Mouse (Mus musculus): Measurements from ENCODE around the gene Hsd17b13. TPM values are rescaled to one million over a fixed set of nuclear protein-coding genes. Genes with fewer than 3 reads are reported as not detected.
A peak's percentile ranks its signal among the peaks of the same experiment; 100 is the strongest.

The Hsd17b13 gene
- polyA plus RNA-seq, 1 experiment from 2014 or later = not detected

- Histone ChIP-seq H3K27ac (no peak overlapping the region), H3K36me3 (ENCODE audit: inconsistent target) (peaks cover 58% of the 10 kb centered on the region), H3K4me3 (ENCODE audit: inconsistent target) (no peak overlapping the region), H3K79me2 (ENCODE audit: inconsistent target) (no peaks in the 10 kb centered on the region)
- 93% methylated on average over 18 of the region's 18 CpGs for WGBS (ENCODE audit: missing documents)
Observed at GRCm38 (mm10) chr5:104002549-104003255, 25.5 kb upstream of the Hsd17b13 start.

GRCm38 (mm10) chr5:103999738-104000137 is 22.5 kb upstream of the Hsd17b13 start:
- no peak overlapping the region for H3K27ac ChIP-seq
- peaks cover 38% of the 10 kb centered on the region for H3K36me3 ChIP-seq (ENCODE audit: inconsistent target)
- WGBS (ENCODE audit: missing documents) = 13% methylated on average over 5 of the region's 5 CpGs
- no peak overlapping the region for H3K4me3 ChIP-seq (ENCODE audit: inconsistent target)
- H3K79me2 ChIP-seq (ENCODE audit: inconsistent target) = no peaks in the 10 kb centered on the region

- Histone ChIP-seq H3K79me2 (ENCODE audit: inconsistent target) (no peaks in the 10 kb centered on the region), H3K4me3 (ENCODE audit: inconsistent target) (no peak overlapping the region), H3K36me3 (ENCODE audit: inconsistent target) (peaks cover 35% of the 10 kb centered on the region), H3K27ac (no peak overlapping the region)
- 67% methylated on average over 4 of the region's 5 CpGs for WGBS (ENCODE audit: missing documents)
Observed at GRCm38 (mm10) chr5:103998739-103999138, 21.5 kb upstream of the Hsd17b13 start.

- 80% methylated on average over 2 of the region's 3 CpGs for WGBS (ENCODE audit: missing documents)
- Histone ChIP-seq H3K4me3 (ENCODE audit: inconsistent target) (no peak overlapping the region), H3K79me2 (ENCODE audit: inconsistent target) (no peaks in the 10 kb centered on the region), H3K27ac (no peak overlapping the region), H3K36me3 (ENCODE audit: inconsistent target) (peaks cover 41% of the 10 kb centered on the region)
Observed at GRCm38 (mm10) chr5:103995181-103995580, 18.0 kb upstream of the Hsd17b13 start.

- no peak overlapping the region for H3K4me3 ChIP-seq (ENCODE audit: inconsistent target)
- 80% methylated on average over 1 of the region's 4 CpGs for WGBS (ENCODE audit: missing documents)
- peaks cover 43% of the 10 kb centered on the region for H3K36me3 ChIP-seq (ENCODE audit: inconsistent target)
- H3K27ac ChIP-seq = no peak overlapping the region
- no peaks in the 10 kb centered on the region for H3K79me2 ChIP-seq (ENCODE audit: inconsistent target)
Observed at GRCm38 (mm10) chr5:103994669-103995068, 17.5 kb upstream of the Hsd17b13 start.

GRCm38 (mm10) chr5:103993601-103994000 is 16.4 kb upstream of the Hsd17b13 start:
- Histone ChIP-seq H3K79me2 (ENCODE audit: inconsistent target) (no peaks in the 10 kb centered on the region), H3K36me3 (ENCODE audit: inconsistent target) (peaks cover 47% of the 10 kb centered on the region), H3K27ac (no peak overlapping the region), H3K4me3 (ENCODE audit: inconsistent target) (no peak overlapping the region)
- no CpG with 5 or more reads among the region's 1 CpGs for WGBS (ENCODE audit: missing documents)

GRCm38 (mm10) chr5:103992831-103993230 is 15.6 kb upstream of the Hsd17b13 start:
- Histone ChIP-seq H3K27ac (no peak overlapping the region), H3K36me3 (ENCODE audit: inconsistent target) (peaks cover 47% of the 10 kb centered on the region), H3K4me3 (ENCODE audit: inconsistent target) (no peak overlapping the region), H3K79me2 (ENCODE audit: inconsistent target) (no peaks in the 10 kb centered on the region)
- 93% methylated on average over 9 of the region's 9 CpGs for WGBS (ENCODE audit: missing documents)

- no peaks in the 10 kb centered on the region for H3K36me3 ChIP-seq (ENCODE audit: inconsistent target)
- no peak overlapping the region for H3K4me3 ChIP-seq (ENCODE audit: inconsistent target)
- 85% methylated on average over 9 of the region's 9 CpGs for WGBS (ENCODE audit: missing documents)
- H3K79me2 ChIP-seq (ENCODE audit: inconsistent target) = no peaks in the 10 kb centered on the region
- no peak overlapping the region for H3K27ac ChIP-seq
Observed at GRCm38 (mm10) chr5:103980705-103981560, 3.7 kb upstream of the Hsd17b13 start.

GRCm38 (mm10) chr5:103977907-103978570 is 829 bp upstream of the Hsd17b13 start:
- Histone ChIP-seq H3K4me3 (ENCODE audit: inconsistent target) (no peak overlapping the region), H3K27ac (no peak overlapping the region), H3K79me2 (ENCODE audit: inconsistent target) (no peaks in the 10 kb centered on the region), H3K36me3 (ENCODE audit: inconsistent target) (no peaks in the 10 kb centered on the region)
- 33% methylated on average over 7 of the region's 7 CpGs for WGBS (ENCODE audit: missing documents)

GRCm38 (mm10) chr5:103975736-103976135 is 1.5 kb downstream of the Hsd17b13 start:
- 41% methylated on average over 7 of the region's 7 CpGs for WGBS (ENCODE audit: missing documents)
- Histone ChIP-seq H3K36me3 (ENCODE audit: inconsistent target) (no peaks in the 10 kb centered on the region), H3K27ac (no peak overlapping the region), H3K4me3 (ENCODE audit: inconsistent target) (no peak overlapping the region), H3K79me2 (ENCODE audit: inconsistent target) (no peaks in the 10 kb centered on the region)

GRCm38 (mm10) chr5:103972801-103973200 is 4.4 kb downstream of the Hsd17b13 start:
- Histone ChIP-seq H3K36me3 (ENCODE audit: inconsistent target) (no peaks in the 10 kb centered on the region), H3K27ac (no peak overlapping the region), H3K4me3 (ENCODE audit: inconsistent target) (peak overlapping the region; percentile 21), H3K79me2 (ENCODE audit: inconsistent target) (no peaks in the 10 kb centered on the region)
- WGBS (ENCODE audit: missing documents) = 13% methylated on average over 13 of the region's 13 CpGs

- Histone ChIP-seq H3K4me3 (ENCODE audit: inconsistent target) (peak overlapping the region; percentile 21), H3K27ac (no peak overlapping the region), H3K79me2 (ENCODE audit: inconsistent target) (no peaks in the 10 kb centered on the region), H3K36me3 (ENCODE audit: inconsistent target) (no peaks in the 10 kb centered on the region)
- 1% methylated on average over 12 of the region's 19 CpGs for WGBS (ENCODE audit: missing documents)
Observed at GRCm38 (mm10) chr5:103972379-103972778, 4.8 kb downstream of the Hsd17b13 start.

GRCm38 (mm10) chr5:103971051-103971450 is 6.2 kb downstream of the Hsd17b13 start:
- Histone ChIP-seq H3K4me3 (ENCODE audit: inconsistent target) (no peak overlapping the region), H3K36me3 (ENCODE audit: inconsistent target) (no peaks in the 10 kb centered on the region), H3K27ac (no peak overlapping the region), H3K79me2 (ENCODE audit: inconsistent target) (no peaks in the 10 kb centered on the region)
- WGBS (ENCODE audit: missing documents) = 61% methylated on average over 5 of the region's 5 CpGs

GRCm38 (mm10) chr5:103962935-103963429 is 14.2 kb downstream of the Hsd17b13 start:
- Histone ChIP-seq H3K36me3 (ENCODE audit: inconsistent target) (no peaks in the 10 kb centered on the region), H3K27ac (no peak overlapping the region), H3K4me3 (ENCODE audit: inconsistent target) (no peak overlapping the region), H3K79me2 (ENCODE audit: inconsistent target) (no peaks in the 10 kb centered on the region)
- 75% methylated on average over 1 of the region's 1 CpGs for WGBS (ENCODE audit: missing documents)

Measured in macrophage (primary cell).